Mouse (Mus musculus): ENCODE measurements around the gene Zfp940. TPM values are rescaled to one million over a fixed set of nuclear protein-coding genes. Genes with fewer than 3 reads are reported as not detected.

Gene Zfp940
- total RNA-seq, 2 experiments from 2014 or later = 17.4 to 17.8 TPM

GRCm38 (mm10) chr7:29783871-29784551 lies 69.5 kb downstream of the Zfp940 start, which contains the start of gene Zfp30:
Zfp30 (plus strand) TSS chr7:29783998.
- Histone ChIP-seq H3K4me3 (peak within 1 kb of the TSS; percentile 65), H3K27ac (peak within 1 kb of the TSS; percentile 91)
- DNase-seq (ENCODE audit: low spot score in 2 of 2) = peak; percentile 83 to 89
- TF ChIP-seq CTCF (conservative IDR thresholded peaks at IDR 0.05) = no peak

Other genes starting within 250 kb of the Zfp940 start
- under 1 TPM in 1 of 2 experiments, not detected in 1; 0.20 TPM for gene Catsperg2, start 126.6 kb downstream of the Zfp940 start, total RNA-seq (2021)
- gene Zfp84, start 85.1 kb downstream of the Zfp940 start, total RNA-seq (2021) = 10 to 100 TPM; 17.6 to 20.1 TPM
- gene Zfp30, start 69.7 kb downstream of the Zfp940 start, total RNA-seq (2021) = 10 to 100 TPM in 1 of 2 experiments, 1 to 10 TPM in 1; 9.5 to 10.1 TPM
- 10 to 100 TPM; 19.1 to 21.5 TPM for gene Zfp790, start 37.6 kb downstream of the Zfp940 start, total RNA-seq (2021)
- 10 to 100 TPM; 13.4 to 18.7 TPM for gene Zfp420, start 6.3 kb upstream of the Zfp940 start, total RNA-seq (2021)
- gene Zfp27, start 52.9 kb upstream of the Zfp940 start, total RNA-seq (2021) = 10 to 100 TPM; 20.5 to 22.2 TPM
- gene Zfp383, start 54.6 kb upstream of the Zfp940 start, total RNA-seq (2021) = 1 to 10 TPM; 8.4 to 9.1 TPM
- 10 to 100 TPM; 17.0 to 17.5 TPM for gene Zfp74, start 100.4 kb upstream of the Zfp940 start, total RNA-seq (2021)
- 1 to 10 TPM; 3.1 to 3.6 TPM for gene Zfp568, start 130.3 kb upstream of the Zfp940 start, total RNA-seq (2021)
- 1 to 10 TPM; 9.7 to 9.8 TPM for gene Zfp14, start 197.7 kb upstream of the Zfp940 start, total RNA-seq (2021)
- 1 to 10 TPM; 4.9 to 5.4 TPM for gene Zfp82, start 219.2 kb upstream of the Zfp940 start, total RNA-seq (2021)
- not detected for gene Gm26920, start 236.7 kb upstream of the Zfp940 start, total RNA-seq (2021)
- 1 to 10 TPM; 4.3 to 8.2 TPM for gene Zfp566, start 236.9 kb upstream of the Zfp940 start, total RNA-seq (2021)
- 10 to 100 TPM; 73.1 to 75.5 TPM for gene Zfp260, start 241.1 kb upstream of the Zfp940 start, total RNA-seq (2021)

Data from layer of hippocampus, adult 2 months (tissue).